Mouse (Mus musculus) olfactory bulb, adult 2 months (tissue): ENCODE measurements around the gene Fam19a5. TPM values are rescaled to one million over a fixed set of nuclear protein-coding genes. Genes with fewer than 3 reads are reported as not detected.

Source experiments
- H3K27ac ChIP-seq: fragments of 200-500 bp; 2 replicates; pipeline ENCODE4 v1.5.1; 2012; ENCODE audit warnings: low read depth, low read length; ENCODE audit not compliant: insufficient read depth
- H3K4me1 ChIP-seq: fragments of 200-500 bp; 2 replicates; pipeline ENCODE4 v1.6.1; 2012; ENCODE audit warnings: low read length; ENCODE audit not compliant: control insufficient read depth, insufficient read depth
- H3K4me3 ChIP-seq: fragments of 200-500 bp; 2 replicates; pipeline ENCODE4 v1.5.1; 2012; ENCODE audit warnings: mild to moderate bottlenecking, low read depth, low read length, moderate library complexity; ENCODE audit not compliant: insufficient read depth
- CTCF ChIP-seq: fragments of 200-500 bp; IDR thresholded peaks from 2 replicates; pipeline ENCODE4 v1.5.1; 2012; ENCODE audit warnings: low read depth, mild to moderate bottlenecking, low read length, moderate library complexity; ENCODE audit not compliant: insufficient read depth
- POLR2A ChIP-seq: fragments of 200-500 bp; IDR thresholded peaks from 2 replicates; pipeline ENCODE4 v1.6.1; 2012; ENCODE audit warnings: mild to moderate bottlenecking, low read depth, low read length, moderate library complexity; ENCODE audit not compliant: insufficient read depth
- WGBS: fragments of 180-500 bp; shearing (Covaris S2); methylation state at CpG from one replicate; pipeline ENCODE4 v1.1.7; 2018; 5-methylcytosine and 5-hydroxymethylcytosine counted together
- polyA plus RNA-seq: library from polyadenylated mRNA; stranded (reverse); fragments of >200 nt; gene quantifications from 2 replicates; pipeline ENCODE4 v1.2.4, GENCODE M21; 2012; ENCODE audit warnings: low replicate concordance; ENCODE audit not compliant: missing spikeins, insufficient read depth, insufficient read length

Fam19a5 gene
- not detected in 2 replicates for polyA plus RNA-seq

DNA sequence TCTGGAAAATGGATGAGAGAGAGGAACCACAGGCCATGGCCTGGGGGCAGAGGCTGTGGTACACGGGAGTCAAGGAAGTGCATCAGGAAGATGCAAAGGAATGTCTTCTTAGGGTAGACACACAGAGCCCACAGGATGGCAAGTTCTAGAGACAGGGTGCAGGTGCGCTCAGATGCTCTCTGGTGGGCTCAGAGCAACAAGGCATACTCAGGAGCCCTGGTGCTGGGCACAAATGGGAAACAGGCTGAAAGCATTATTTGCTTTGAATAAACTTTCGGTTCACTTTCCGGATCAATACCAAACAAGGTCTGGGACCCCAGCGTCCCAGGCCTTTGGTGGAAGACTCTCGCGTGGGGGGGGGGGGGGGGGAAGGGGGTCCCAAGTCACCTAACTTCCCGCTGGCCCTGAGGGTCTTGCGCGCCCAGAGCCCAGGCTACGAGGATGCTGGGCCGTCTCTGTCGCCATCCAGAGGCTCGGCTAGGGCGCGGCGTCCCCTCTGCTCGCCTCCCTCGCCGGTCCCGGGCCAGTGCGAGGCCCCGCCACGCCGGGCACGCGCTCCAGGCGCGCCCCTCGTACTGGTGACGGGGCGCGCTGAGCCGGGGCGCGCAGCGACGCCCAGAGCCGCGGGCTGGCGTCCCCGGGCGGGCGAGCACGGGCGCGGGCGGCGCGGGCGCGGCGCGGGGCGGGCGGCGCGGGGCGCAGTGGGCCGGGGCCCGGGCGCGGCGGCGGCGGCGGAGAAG is at the start of gene Fam19a5:
Gene Fam19a5 (plus strand): TSS at position 701 of the 740 bp plus-strand sequence.
- TF ChIP-seq POLR2A, result no peak
- TF ChIP-seq CTCF, result no peak
- WGBS, result 2% methylated on average over 56 of the region's 67 CpGs
- Histone ChIP-seq H3K4me3 (peak within 1 kb of the TSS; percentile 71), H3K4me1 (peaks cover 8% of the 10 kb centered on the region), H3K27ac (peak within 1 kb of the TSS; percentile 66)

DNA sequence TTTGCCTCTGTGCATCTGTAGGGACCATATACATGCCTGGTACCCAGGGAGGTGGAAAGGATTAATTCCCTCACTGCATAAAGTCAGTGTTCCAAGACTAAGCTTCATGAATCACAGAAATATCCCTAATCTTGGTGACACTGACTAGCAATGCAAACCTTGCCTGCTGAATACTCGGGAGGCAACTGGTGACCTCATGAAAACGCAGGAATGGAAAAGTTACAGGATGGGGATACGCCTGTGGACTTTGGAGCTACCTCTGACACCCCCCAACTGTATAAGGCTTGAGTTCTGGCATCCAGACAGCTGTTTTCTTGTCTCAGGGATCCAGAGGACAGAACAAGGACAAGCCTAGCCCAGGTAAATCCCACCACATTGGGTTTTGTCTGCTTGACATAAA is 42.4 kb upstream of the Fam19a5 start:
- WGBS, result 78% methylated on average over 3 of the region's 3 CpGs
- Histone ChIP-seq H3K4me3 (no peak overlapping the region), H3K4me1 (peaks cover 3% of the 10 kb centered on the region), H3K27ac (no peak overlapping the region)
- TF ChIP-seq CTCF (no peak), POLR2A (no peak)

DNA sequence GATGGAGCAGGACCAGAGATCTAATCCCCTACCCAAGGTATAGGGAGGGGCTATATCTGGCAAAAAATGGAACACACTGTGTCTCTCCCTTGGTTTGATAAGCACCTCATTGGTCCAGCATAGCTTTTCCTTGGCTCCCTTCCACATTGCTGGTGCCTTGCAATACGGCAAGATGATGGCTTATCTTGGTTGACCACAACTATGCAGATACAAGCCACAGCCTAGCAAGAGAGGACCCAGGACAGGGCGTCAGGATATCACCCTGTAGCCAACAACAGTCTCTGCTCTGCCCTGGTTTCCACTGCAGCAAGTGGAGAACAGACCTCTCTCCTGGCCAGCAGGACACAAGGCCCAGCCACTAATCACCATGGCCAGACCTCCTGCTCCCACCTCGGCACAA is 36.8 kb upstream of the Fam19a5 start:
- H3K27ac ChIP-seq, result no peak overlapping the region
- 79% methylated on average over 3 of the region's 3 CpGs for WGBS

GRCm38 (mm10) chr15:87510886-87511285 is 33.2 kb upstream of the Fam19a5 start:
- 99% methylated on average over 4 of the region's 4 CpGs for WGBS
- H3K4me1 ChIP-seq, result no peaks in the 10 kb centered on the region
- no peak overlapping the region for H3K4me3 ChIP-seq
- H3K27ac ChIP-seq, result no peak overlapping the region
- TF ChIP-seq CTCF (no peak), POLR2A (no peak)

More for the DNA sequence above, 36.8 kb upstream of the Fam19a5 start:
- H3K4me3 ChIP-seq, result no peak overlapping the region
- TF ChIP-seq POLR2A, result no peak
- no peak for TF ChIP-seq CTCF
- peaks cover 3% of the 10 kb centered on the region for H3K4me1 ChIP-seq

DNA sequence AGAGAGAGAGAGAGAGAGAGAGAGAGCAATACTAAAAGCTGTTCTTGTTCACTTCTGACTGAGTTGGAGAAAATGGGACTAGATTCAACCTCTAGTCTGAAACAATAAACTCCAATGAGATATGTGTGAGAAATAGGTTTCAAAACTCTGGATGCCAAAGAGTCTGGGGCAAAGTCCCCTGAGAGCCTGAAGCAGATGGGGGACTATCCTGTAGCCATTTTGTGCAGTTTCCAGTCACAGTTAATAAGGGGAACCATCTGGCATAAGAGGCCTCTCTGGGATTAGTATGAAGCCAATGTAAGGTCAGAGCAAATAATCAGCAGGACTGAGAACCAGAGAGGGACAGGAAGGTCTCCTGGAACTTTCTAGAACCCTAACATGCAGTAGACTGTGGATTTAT is 25.9 kb upstream of the Fam19a5 start:
- Histone ChIP-seq H3K4me3 (no peak overlapping the region), H3K4me1 (no peaks in the 10 kb centered on the region), H3K27ac (no peak overlapping the region)
- TF ChIP-seq CTCF (no peak), POLR2A (no peak)

- TF ChIP-seq POLR2A (no peak), CTCF (no peak)
- Histone ChIP-seq H3K4me1 (no peaks in the 10 kb centered on the region), H3K27ac (no peak overlapping the region), H3K4me3 (no peak overlapping the region)
- WGBS, result 89% methylated on average over 4 of the region's 4 CpGs
Measured at GRCm38 (mm10) chr15:87529271-87529670, 14.8 kb upstream of the Fam19a5 start.

GRCm38 (mm10) chr15:87541656-87542055 is 2.4 kb upstream of the Fam19a5 start:
- H3K4me1 ChIP-seq, result peaks cover 5% of the 10 kb centered on the region; the same call in 1 of the 2 replicates
- TF ChIP-seq CTCF, result no peak
- TF ChIP-seq POLR2A, result no peak
- H3K27ac ChIP-seq, result no peak overlapping the region
- WGBS, result 92% methylated on average over 1 of the region's 1 CpGs
- H3K4me3 ChIP-seq, result no peak overlapping the region

DNA sequence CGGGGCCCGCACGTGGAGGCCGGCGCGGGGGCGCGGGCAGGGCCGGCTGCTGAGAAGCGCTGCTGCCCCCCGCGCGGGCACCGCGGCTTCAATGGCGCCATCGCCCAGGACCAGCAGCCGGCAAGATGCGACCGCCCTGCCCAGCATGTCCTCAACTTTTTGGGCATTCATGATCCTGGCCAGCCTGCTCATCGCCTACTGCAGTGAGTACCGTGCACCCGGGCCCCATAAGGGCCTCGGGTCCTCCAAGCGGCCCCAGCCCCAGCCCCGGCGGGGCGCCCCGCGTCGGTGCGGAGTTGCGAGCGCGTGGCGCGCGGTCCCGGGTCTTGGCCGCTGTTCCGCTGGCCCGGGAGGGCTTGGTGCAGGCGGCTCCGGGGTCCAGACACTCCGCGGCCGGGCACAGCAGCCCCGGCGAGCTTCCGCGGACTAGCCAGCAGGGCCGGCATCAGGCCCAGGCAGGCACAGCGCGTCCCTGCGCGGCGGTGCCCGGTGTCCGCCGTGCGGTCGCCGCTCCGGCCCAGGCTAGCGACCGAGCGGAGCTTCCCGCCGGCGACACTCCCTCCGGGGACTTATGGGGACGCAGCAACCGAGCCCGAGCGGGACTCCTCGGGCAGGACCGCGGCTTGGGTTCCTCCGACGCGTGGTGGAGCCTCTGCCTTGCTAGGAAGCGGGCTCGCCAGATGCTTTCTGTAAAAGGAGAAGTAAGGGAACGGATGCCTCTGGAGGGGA is 466 bp downstream of the Fam19a5 start:
- WGBS, result under 1% methylated on average over 84 of the region's 84 CpGs
- peak overlapping the region; percentile 66 for H3K27ac ChIP-seq
- TF ChIP-seq CTCF (no peak), POLR2A (no peak; the same call in 1 of the 2 replicates)
- peaks cover 15% of the 10 kb centered on the region for H3K4me1 ChIP-seq
- peak overlapping the region; percentile 71 for H3K4me3 ChIP-seq

- TF ChIP-seq CTCF (no peak), POLR2A (no peak)
- 15% methylated on average over 18 of the region's 18 CpGs for WGBS
- Histone ChIP-seq H3K4me1 (peaks cover 18% of the 10 kb centered on the region), H3K27ac (peak overlapping the region; percentile 66), H3K4me3 (peak overlapping the region; percentile 71)
Measured at GRCm38 (mm10) chr15:87545130-87545642, 1.1 kb downstream of the Fam19a5 start.
